Mouse (Mus musculus): ENCODE data around the gene Yjefn3. TPM values are rescaled to one million over a fixed set of nuclear protein-coding genes. Genes with fewer than 3 reads are reported as not detected.

The Yjefn3 gene
- polyA plus RNA-seq, 1 experiment from 2014 or later = 4.0 TPM

DNA sequence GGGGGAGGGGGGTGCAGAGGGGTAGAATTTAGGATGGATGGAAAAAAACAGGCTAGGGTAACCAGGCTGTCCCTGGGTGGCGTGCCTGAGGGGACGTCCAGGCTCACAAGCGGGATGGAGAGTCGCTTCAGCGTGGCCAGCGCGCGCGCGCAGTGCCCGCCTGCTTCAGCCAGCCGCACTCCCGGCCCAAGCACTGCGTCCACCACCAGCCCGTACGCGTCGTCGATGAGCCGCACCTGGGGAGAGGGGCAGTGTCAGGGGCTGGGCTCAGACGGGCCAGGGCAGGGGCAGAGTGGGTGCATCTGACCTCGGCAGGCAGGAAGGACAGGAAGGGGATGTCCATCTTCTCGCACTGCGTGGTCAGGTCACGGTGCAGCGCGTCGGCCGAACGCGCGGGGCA, 13.6 kb downstream of the Yjefn3 start:
- Histone ChIP-seq H3K27ac (replicated peaks) (no peak overlapping the region), H3K9me3 (replicated peaks) (no peaks in the 10 kb centered on the region), H3K27me3 (peaks cover 79% of the 10 kb centered on the region), H3K4me1 (peaks cover 31% of the 10 kb centered on the region), H3K4me2 (replicated peaks) (peak overlapping the region; percentile 51), H3K36me3 (peaks cover 16% of the 10 kb centered on the region), H3K9ac (no peak overlapping the region), H3K4me3 (replicated peaks) (peak overlapping the region; percentile 31)
- no peak for ATAC-seq (ENCODE audit: insufficient number of reproducible peaks, low FRiP score, low TSS enrichment, low read depth)
- WGBS = 5% methylated on average over 32 of the region's 32 CpGs

DNA sequence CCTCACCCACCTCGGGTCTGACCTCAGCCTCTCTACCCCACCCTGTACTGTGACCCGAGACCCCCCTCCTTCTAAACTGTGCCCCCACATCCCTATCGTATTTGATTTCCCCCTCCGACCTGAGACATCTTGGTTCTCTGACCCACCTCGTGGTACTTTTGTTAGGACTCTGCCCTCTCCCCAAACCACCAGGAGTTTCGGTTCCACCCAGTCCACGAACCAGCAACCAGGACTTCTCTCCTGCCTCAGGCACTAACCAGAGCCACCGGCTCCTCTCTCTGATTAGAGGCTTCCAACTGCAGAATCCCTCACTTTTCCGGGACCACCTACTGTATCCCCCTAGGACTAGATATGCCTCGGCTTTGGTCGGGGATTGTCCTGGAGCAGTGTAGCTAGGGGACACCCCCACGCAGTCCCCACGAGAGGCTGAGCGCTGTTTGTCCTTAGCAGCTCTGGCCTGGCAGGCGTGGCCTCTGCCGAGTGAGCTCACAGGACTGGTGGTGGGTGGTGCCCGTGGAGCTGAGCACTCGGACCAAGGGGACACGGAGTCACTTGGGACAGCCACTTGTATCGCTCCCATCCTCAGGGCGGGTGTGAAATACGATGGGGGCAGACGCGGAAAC, 14.2 kb downstream of the Yjefn3 start:
- Histone ChIP-seq H3K27me3 (peaks cover 84% of the 10 kb centered on the region), H3K4me1 (peaks cover 29% of the 10 kb centered on the region), H3K4me3 (replicated peaks) (peak overlapping the region; percentile 31), H3K4me2 (replicated peaks) (peak overlapping the region; percentile 51), H3K9ac (no peak overlapping the region), H3K27ac (replicated peaks) (no peak overlapping the region), H3K9me3 (replicated peaks) (no peaks in the 10 kb centered on the region), H3K36me3 (peaks cover 11% of the 10 kb centered on the region; the same call in 1 of the 2 replicates)
- no peak for ATAC-seq (ENCODE audit: insufficient number of reproducible peaks, low FRiP score, low TSS enrichment, low read depth)
- WGBS = 7% methylated on average over 24 of the region's 24 CpGs

- ATAC-seq (ENCODE audit: insufficient number of reproducible peaks, low FRiP score, low TSS enrichment, low read depth) = no peak
- WGBS = under 1% methylated on average over 60 of the region's 60 CpGs
- H3K9ac ChIP-seq = no peak within 1 kb of the TSS
Measured at GRCm38 (mm10) chr8:69887289-69888243, 14.9 kb downstream of the Yjefn3 start, which contains the start of gene Cilp2. TSS of gene Cilp2 (minus strand) at chr8:69887687.

DNA sequence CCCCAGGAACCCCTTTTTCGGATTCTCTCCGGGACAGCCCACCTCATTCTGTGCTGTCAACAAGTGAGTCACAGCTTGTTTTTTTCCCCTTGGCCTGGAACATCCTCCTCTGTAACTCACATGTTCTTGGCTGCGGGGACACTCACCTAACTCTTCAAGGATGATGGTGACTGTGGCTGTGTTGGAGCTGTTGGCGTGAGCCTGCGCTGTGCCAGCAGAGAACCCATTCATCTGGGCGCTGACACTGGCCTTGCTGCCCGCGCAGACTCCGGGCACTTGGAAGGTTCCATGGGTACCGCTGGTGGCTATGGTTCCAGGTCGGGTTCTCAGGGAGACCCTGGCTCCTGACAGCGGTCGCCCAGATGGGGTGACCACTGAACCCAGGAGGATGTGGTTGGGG, 18.4 kb downstream of the Yjefn3 start:
- H3K9ac ChIP-seq = no peak overlapping the region
- 52% methylated on average over 13 of the region's 13 CpGs for WGBS
- H3K4me3 ChIP-seq (replicated peaks) = no peak overlapping the region
- no peak overlapping the region for H3K27ac ChIP-seq (replicated peaks)
- H3K4me2 ChIP-seq (replicated peaks) = no peak overlapping the region
- peaks cover 100% of the 10 kb centered on the region for H3K27me3 ChIP-seq
- H3K4me1 ChIP-seq = peaks cover 50% of the 10 kb centered on the region
- H3K36me3 ChIP-seq = no peaks in the 10 kb centered on the region
- no peaks in the 10 kb centered on the region for H3K9me3 ChIP-seq (replicated peaks)
- no peak for ATAC-seq (ENCODE audit: insufficient number of reproducible peaks, low FRiP score, low TSS enrichment, low read depth)

More at GRCm38 (mm10) chr8:69887289-69888243, 14.9 kb downstream of the Yjefn3 start, which contains the start of gene Cilp2:
- H3K4me3 ChIP-seq (replicated peaks) = peak within 1 kb of the TSS; percentile 31
- H3K27me3 ChIP-seq = peaks cover 91% of the 10 kb centered on the region
- peak within 1 kb of the TSS; percentile 51 for H3K4me2 ChIP-seq (replicated peaks)
- peaks cover 5% of the 10 kb centered on the region; the same call in 1 of the 2 replicates for H3K36me3 ChIP-seq
- no peak within 1 kb of the TSS for H3K27ac ChIP-seq (replicated peaks)
- H3K9me3 ChIP-seq (replicated peaks) = no peaks in the 10 kb centered on the region
- peaks cover 33% of the 10 kb centered on the region for H3K4me1 ChIP-seq

GRCm38 (mm10) chr8:69882833-69883600, 19.5 kb downstream of the Yjefn3 start:
- H3K36me3 ChIP-seq = no peaks in the 10 kb centered on the region
- H3K4me1 ChIP-seq = peaks cover 38% of the 10 kb centered on the region
- no peak overlapping the region for H3K9ac ChIP-seq
- H3K9me3 ChIP-seq (replicated peaks) = no peaks in the 10 kb centered on the region
- H3K27ac ChIP-seq (replicated peaks) = no peak overlapping the region
- peak overlapping the region; percentile 44 for H3K4me3 ChIP-seq (replicated peaks)
- H3K27me3 ChIP-seq = peaks cover 98% of the 10 kb centered on the region
- peak overlapping the region; percentile 65 for H3K4me2 ChIP-seq (replicated peaks)
- no peak for ATAC-seq (ENCODE audit: insufficient number of reproducible peaks, low FRiP score, low TSS enrichment, low read depth)
- WGBS = 14% methylated on average over 52 of the region's 52 CpGs

DNA sequence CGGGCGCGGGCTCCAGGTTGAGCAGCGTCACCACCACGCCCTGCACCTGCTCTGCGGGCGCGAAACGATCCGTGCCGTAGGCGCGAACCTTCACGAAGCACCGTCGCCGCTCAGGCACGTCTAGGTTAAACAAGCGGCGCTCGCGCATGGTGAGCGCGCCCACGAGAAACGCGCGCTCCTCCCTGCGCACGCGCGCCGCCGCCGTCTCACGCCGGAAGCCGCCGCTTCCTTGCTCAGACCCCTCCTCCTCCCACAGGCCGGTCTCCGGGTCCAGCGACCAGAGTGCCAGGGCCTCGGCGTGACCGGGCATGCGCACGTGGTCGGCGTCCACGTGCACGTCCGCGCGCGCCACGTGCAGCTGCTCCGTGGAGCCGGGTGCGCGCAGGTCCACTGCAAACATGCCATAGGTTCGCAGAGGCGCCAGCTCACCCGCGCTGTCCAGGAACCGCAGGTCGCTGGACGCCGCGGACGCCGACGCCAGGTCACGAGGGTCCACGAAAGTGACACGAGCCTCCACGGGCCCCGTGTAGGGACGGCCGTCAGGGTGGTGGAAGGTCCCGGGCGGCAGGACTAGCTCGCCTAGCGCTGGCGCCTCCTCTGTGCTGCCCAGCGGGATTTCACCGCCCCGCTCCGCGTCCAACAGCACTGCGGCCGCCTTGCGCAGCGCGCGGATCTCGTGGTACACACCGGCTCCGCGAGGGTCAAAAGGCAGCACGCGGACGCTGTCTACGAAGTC, 20.3 kb downstream of the Yjefn3 start:
- no peak overlapping the region for H3K27ac ChIP-seq (replicated peaks)
- no peaks in the 10 kb centered on the region for H3K36me3 ChIP-seq
- peaks cover 30% of the 10 kb centered on the region for H3K4me1 ChIP-seq
- peak overlapping the region; percentile 65 for H3K4me2 ChIP-seq (replicated peaks)
- peak overlapping the region; percentile 44 for H3K4me3 ChIP-seq (replicated peaks)
- H3K9me3 ChIP-seq (replicated peaks) = no peaks in the 10 kb centered on the region
- ATAC-seq (ENCODE audit: insufficient number of reproducible peaks, low FRiP score, low TSS enrichment, low read depth) = peak; percentile 26; the same call in 1 of the 2 replicates
- H3K27me3 ChIP-seq = peaks cover 94% of the 10 kb centered on the region
- 3% methylated on average over 102 of the region's 103 CpGs for WGBS
- H3K9ac ChIP-seq = 0 out of 2 replicates have a peak overlapping the region, but pooled peaks have one; percentile 6

GRCm38 (mm10) chr8:69881261-69881865, 21.1 kb downstream of the Yjefn3 start:
- Histone ChIP-seq H3K36me3 (no peaks in the 10 kb centered on the region), H3K9me3 (replicated peaks) (no peaks in the 10 kb centered on the region), H3K4me2 (replicated peaks) (peak overlapping the region; percentile 65), H3K4me3 (replicated peaks) (peak overlapping the region; percentile 44), H3K27me3 (peaks cover 90% of the 10 kb centered on the region), H3K4me1 (peaks cover 24% of the 10 kb centered on the region), H3K9ac (no peak overlapping the region), H3K27ac (replicated peaks) (no peak overlapping the region)
- ATAC-seq (ENCODE audit: insufficient number of reproducible peaks, low FRiP score, low TSS enrichment, low read depth) = no peak
- WGBS = 20% methylated on average over 79 of the region's 79 CpGs

DNA sequence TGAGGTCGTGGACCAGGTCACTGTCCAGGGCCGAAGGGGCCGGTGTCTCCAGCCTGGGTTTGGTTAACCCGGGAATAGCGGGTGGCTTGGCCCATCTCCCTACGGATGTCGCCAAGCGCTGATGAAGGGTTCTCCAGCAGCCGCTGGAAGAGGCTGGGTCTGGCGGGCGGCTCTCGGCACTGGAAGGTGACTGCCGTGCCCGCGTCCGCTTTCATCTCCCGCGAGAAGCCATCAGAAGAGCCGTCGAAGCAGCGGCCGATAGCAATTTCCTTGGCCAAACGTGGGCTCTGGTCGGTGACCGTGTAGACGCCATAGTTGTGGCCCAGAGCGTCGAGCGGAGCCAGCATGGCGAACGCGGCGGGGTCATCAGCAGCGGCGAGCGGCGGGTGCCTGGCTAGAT, 21.7 kb downstream of the Yjefn3 start:
- peak overlapping the region; percentile 65 for H3K4me2 ChIP-seq (replicated peaks)
- H3K4me1 ChIP-seq = peaks cover 24% of the 10 kb centered on the region
- ATAC-seq (ENCODE audit: insufficient number of reproducible peaks, low FRiP score, low TSS enrichment, low read depth) = no peak
- peak overlapping the region; percentile 44 for H3K4me3 ChIP-seq (replicated peaks)
- peaks cover 84% of the 10 kb centered on the region for H3K27me3 ChIP-seq
- H3K27ac ChIP-seq (replicated peaks) = no peak overlapping the region
- no peaks in the 10 kb centered on the region for H3K36me3 ChIP-seq
- 9% methylated on average over 37 of the region's 37 CpGs for WGBS
- H3K9ac ChIP-seq = no peak overlapping the region
- no peaks in the 10 kb centered on the region for H3K9me3 ChIP-seq (replicated peaks)

DNA sequence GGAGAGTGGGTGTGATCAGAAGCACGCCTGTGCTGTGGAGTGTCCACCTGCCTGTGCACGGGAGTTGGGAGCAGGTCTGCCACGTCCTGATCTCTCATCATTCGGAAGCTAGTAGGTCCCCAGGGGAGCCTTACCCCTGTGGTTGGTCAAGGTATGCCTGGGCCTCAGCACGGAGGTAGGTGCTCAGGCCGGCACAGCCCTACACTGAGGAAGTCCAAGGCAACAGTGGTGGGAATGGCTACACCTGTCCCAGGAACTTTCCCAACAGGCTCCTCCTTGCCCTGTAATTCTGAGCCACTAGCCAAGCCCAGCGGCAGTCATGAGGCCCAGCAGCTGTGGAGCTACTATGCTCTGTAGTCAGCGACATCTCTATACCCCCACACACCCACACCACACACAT, 22.8 kb downstream of the Yjefn3 start:
- Histone ChIP-seq H3K27ac (replicated peaks) (no peak overlapping the region), H3K9me3 (replicated peaks) (no peaks in the 10 kb centered on the region), H3K4me3 (replicated peaks) (no peak overlapping the region), H3K9ac (no peak overlapping the region), H3K36me3 (no peaks in the 10 kb centered on the region), H3K4me1 (peaks cover 24% of the 10 kb centered on the region), H3K4me2 (replicated peaks) (no peak overlapping the region), H3K27me3 (peaks cover 73% of the 10 kb centered on the region)
- ATAC-seq (ENCODE audit: insufficient number of reproducible peaks, low FRiP score, low TSS enrichment, low read depth) = no peak
- WGBS = 56% methylated on average over 8 of the region's 8 CpGs

- Histone ChIP-seq H3K27ac (replicated peaks) (no peak overlapping the region), H3K9me3 (replicated peaks) (no peaks in the 10 kb centered on the region), H3K4me3 (replicated peaks) (no peak overlapping the region), H3K4me1 (peaks cover 24% of the 10 kb centered on the region), H3K4me2 (replicated peaks) (no peak overlapping the region), H3K36me3 (no peaks in the 10 kb centered on the region), H3K27me3 (peaks cover 56% of the 10 kb centered on the region), H3K9ac (no peak overlapping the region)
- 58% methylated on average over 3 of the region's 3 CpGs for WGBS
- ATAC-seq (ENCODE audit: insufficient number of reproducible peaks, low FRiP score, low TSS enrichment, low read depth) = no peak
Measured at GRCm38 (mm10) chr8:69877992-69878391, 24.5 kb downstream of the Yjefn3 start.

Measured in embryonic facial prominence, embryonic 15.5 days (tissue).